Mouse (Mus musculus) layer of hippocampus, postnatal 25 days (tissue): ENCODE data around the gene Bnc2. TPM values are rescaled to one million over a fixed set of nuclear protein-coding genes. Genes with fewer than 3 reads are reported as not detected.

Source experiments
- DNase-seq, 2 experiments: peaks; one replicate each; pipeline ENCODE4 v3.0.0; 2022; ENCODE audit warnings: mixed read lengths in 2 of 2, low spot score in 1 of 2; ENCODE audit errors: extremely low spot score in 1 of 2
- total RNA-seq, 2 experiments: library from RNA; stranded (reverse); gene quantifications; 2 replicates each; pipeline ENCODE4 v1.2.3; 2021

Bnc2 gene
- total RNA-seq, 2 experiments from 2014 or later = 0.62 to 1.1 TPM

DNA sequence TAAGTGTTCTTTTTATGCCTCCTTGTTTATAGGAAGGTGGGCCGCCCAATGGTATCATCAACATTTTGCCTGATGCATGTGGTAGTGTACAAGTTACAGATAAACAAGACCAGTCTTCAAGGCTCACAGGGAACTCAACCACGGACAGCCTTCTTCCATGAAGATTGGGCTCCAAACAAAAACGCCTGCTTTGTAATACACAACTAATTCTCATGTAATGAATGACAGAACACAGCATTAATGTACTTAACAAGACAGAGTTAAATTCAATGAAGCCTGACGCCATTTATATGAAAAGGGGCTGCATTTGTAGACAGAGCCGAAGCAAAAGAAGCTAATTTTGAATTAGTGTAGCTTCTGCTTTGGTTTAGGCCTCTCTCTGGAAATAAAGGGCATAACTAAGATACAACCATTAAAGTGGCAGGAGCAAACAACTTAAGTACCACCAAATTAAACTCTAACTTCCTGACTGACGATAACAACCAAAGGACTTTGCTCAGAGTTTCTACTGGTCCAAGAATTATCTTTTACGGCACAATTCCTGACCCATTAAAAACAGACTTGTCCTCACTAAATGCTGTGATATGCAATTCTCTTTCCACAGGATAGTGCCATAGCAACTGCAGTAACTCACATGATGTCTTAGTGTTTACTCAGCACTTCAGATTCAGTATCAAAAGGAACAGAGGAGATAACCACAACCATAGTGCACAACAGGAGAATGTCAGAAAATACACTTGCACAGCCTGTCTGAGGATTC, 225.6 kb downstream of the Bnc2 start:
- DNase-seq = no peak

DNA sequence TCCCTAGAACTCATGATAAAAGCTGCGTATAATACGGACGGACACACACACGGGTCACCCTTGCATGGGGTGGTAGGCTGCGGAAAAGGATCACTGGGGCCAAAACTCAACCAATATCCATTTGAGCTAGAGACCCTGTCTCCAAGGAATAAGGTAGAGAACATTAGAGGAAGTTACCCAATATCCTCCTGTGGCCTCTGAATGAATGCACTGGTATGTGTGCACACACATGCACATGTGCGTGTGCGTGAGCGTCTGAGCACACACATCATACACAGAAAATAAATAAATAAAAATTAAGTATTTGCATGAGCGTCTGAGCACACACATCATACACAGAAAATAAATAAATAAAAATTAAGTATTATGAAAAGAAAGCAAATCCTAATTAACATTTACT, 241.8 kb downstream of the Bnc2 start:
- DNase-seq = no peak

DNA sequence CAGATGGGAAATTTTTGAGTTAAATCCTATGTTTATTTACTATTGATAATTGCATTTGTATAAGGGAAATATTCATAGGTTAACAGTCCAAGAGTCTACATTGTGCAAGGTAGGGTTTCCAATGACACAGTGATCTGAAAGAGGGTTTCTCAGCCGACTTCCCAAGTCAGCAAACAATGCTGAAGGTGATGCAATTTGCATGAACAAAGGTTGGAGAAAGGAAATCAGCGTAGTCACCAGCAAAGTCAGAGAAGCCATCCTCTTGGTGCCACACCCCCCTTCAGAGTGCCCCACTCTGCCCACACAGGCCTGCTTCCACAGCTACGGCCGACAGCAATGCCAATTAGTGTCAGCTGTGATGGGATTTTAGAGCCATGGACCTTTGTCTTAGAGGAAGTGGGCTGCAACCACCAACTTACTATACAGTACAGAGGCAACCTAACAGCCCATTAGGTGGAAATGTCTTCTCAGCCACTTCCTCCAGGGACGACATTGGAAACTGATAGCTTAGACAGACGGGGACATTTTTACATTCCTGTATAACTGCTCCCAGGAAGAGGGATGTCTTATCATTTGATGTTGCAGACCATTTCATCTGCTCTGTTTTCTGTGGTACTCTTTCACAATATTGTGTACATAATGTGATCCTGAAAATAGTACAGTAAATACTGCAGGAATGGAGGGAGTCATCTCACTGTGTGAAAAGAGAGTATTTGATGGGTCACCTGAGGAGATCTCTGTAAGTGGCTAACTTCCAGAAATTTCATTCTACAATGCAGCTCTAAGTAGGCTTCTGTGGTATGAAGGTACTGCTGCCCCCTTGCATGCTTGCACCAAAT, 243.2 kb downstream of the Bnc2 start:
- no peak for DNase-seq

DNA sequence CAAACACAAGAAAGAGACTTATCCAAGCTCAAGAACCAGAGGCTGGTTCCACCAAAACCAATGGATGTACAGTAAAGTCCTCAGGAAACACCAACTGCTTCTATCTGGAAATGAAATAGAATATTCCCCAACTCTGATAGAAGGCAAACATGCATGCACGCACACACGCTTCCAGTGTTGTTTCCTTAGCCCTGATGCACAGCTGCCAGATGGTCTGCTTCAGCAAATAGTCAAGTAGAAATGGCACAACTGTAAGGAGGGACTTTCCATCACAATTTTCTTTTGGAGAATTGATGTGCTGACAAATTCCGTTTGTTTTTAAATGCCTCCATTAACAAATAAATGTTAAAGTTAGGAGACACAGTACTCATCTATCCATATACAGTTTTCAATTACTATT, 247.1 kb downstream of the Bnc2 start:
- DNase-seq = no peak

DNA sequence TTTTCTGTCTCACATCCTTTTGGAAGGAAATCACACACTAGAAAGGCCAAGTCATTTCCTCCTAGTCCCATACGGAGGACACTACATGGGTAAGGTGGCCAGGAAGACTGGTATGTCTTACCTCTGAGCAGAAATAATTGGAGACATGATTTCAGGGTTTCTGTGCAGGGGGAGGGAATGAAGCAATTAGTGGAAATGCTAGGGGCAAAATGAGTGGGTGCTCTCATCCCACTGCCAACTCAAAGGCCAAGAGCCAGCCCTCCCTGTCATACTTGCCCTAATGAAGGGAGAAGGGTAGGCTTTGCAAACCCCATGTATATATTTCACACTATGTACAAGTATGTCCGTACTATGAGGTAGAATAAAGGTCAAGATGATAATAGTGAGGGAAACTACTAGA, 263.6 kb downstream of the Bnc2 start:
- no peak for DNase-seq

DNA sequence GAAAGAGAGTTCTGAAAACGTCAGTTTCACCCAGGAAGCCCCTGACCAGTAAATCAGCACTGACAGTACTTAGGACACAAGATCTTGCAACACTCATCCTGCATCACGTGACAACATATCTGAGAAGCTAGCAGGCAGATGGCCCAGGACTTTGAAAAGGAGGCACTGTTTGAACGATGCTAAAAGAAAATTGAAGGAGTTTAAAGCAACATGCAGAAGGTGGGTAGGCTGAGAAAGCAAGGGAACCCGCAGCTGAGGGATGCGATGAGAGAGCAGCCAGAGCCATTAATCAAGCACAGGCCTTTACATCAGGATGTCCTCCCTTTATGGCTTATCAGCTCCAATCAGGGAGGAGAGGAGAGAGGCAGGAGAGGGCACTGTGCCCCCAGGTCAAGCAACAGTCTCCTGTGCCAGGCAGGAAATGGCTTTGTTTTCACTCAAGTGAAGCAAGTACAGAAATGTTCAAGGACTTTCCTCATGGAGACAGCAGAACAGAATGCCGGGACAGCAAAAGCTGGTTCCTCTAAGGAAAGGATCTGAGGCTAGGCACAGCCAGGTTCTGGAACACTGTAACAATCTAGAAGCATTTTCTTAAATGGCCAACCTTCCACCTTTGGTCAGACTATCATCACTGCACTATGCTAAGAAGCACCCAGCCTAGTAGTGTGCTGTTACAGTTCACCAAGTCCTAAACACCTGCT, 267.6 kb downstream of the Bnc2 start:
- no peak for DNase-seq

DNA sequence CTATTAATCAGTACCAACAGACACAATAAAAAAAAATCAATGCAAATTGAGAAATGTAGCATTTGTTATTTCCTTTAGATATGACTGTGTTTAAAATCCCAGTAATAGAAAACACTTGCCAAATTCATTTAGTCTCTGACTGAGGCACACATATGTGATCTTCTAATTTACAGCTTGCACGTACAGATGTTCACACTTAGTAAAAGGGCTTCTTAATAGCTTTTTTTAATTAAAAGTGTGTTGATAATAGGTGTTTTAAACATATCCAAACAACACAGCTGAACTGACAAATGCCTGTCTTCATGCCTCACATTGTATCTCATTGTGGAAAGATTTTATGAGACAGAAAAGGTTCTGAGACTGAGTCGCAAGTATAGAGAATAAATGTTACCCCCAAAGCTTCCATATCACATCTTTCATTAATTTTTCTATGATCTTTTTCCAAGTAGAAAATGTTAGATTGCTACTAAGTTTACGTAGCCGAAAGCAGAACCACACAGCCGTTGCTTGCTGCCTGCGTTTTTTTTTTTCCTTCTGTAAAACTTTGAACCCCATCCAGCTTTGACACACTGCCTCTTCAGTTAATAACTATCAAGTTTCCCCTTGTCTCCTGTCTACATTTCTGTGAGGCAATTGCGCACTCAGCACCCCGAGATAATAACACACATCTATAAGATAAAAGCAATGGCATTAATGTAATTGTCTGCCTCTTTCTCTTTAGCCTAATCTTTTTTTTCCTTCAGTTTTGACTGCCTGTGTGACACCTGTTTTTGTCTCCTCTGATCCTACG, 271.5 kb downstream of the Bnc2 start:
- DNase-seq = no peak

DNA sequence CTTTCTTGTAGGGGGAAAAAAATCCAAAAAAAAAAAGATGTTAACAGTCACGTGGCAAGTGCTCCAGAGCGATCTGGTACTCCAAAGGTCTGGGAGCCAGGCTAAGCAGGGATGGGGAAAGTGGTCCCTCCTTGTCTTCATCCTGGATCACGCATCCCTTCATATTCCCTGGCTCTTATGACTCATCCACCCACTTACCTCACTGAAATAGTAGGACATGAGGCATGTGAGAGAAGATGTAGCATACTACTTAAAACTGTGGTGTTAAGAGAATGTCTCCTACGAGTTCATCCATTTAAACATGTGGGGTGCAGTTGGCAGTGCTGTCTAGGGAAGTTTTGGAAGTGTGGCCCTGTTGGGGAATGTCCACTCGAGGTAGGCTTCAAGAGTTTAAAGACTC, 286.1 kb downstream of the Bnc2 start:
- DNase-seq = no peak

DNA sequence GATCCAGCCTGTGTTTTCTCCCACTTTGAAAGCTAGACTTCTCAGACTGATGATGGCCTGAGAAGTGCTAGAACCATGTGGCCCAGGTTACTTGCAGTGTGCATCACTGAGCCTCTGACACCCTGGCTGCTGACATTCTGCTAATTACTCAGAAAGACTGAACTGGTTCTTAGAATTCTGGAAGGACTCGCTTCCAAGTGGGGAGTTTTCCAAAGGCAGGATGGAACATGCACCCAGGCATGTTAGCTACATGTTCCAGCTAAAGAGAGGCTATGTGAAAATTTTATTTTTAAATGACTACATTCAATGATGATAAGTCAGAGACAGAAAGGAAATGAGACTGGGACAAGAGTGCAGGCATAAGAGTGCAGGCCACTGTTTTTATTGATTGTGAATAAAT, 289.9 kb downstream of the Bnc2 start:
- no peak for DNase-seq

DNA sequence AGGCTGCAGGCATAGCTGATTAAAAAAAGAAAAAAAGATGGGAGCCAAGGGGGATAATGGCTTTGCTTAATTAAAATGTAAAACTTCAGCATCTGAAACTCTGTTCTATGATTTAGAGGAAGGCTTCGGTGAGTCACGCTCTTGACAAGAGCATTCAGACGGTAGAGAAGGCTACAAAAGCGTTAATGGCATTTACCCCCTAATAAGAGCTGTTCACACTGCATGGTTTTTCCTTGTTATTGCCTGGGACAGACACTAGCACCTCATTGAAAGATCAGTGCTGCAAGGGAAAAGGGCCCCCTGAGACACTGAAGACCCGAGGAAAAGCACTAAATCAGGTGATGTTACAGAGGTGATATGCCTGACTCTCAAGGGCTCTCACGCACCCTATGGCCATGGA, 295.8 kb downstream of the Bnc2 start:
- no peak for DNase-seq

DNA sequence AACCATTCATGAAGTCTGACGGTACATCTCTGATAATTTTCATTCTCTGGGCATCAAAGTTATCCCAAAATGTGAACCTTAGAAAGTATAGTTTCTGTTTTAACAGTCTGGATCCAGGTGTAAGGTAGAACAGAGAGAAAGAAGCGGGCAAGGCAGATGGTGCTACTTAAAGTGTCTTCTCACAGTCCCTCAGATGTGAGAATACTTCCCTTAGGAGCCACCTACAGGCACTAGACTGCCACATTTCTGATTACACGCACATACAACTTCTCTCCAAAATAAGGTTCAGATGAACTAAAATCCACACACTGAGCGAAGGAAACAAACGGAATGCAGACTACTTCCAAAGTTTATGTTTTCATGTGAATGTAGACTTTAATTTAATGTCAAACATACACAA, 297.6 kb downstream of the Bnc2 start:
- no peak for DNase-seq

DNA sequence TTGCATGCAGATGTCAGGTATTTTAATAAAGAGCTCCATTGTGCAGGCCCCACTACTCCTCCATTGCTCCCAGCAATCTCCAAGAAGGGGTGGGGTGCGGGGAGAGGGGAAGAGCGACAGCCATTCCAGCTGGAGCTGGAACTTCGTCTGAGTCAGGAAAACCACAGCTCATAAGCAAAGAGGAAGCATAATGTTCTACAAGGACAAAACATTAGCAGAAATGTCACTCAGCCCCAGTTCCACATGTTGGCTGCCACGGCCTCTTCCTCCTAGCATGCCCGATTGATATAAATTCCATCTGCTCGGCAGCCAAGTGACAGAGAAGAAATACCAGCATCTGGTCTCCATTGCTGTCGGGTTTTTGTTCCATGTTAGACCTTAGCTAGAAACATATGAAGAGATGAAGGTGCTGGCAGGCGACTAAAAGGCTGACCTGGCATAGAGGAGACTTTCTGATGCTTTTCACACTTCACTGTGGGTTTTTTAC, 312.7 kb downstream of the Bnc2 start:
- DNase-seq = no peak

DNA sequence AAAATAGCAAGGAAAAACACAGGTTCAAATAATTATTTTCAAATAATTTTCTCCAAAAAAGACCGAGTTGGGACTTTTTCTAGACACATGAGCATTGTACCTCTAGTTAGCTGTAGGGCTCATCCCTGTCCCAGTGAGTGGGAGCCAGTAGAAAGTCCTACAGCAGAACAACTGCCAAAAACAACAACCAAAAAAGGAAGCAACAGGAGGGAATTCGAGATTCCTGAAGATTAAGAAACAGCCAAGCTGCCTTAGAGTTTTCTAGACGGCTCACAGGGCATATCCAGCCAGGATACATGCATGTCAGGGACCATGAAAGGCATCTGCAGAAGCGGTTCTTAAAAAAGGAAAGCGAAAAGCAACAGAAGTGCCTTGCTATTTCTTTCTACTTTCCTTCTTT, 313.9 kb downstream of the Bnc2 start:
- DNase-seq = no peak

DNA sequence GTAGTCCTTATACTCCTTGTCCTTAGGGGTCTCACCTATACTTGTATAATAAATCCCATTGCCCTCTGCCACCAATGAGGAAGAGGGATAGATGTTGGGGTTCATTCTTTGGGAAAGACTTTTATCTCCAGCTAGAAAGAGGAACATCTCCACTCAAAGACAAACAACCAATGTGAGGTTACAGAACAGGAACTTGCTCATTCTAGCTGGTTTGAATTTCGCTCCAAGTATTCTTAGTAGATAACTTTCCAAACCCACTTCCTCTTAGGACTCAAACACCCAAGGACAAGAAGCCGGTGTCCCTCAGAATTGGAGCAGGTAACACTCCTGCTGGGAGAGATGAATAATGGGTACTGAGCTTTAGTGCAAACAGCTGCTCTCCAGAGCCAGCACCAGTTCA, 315.1 kb downstream of the Bnc2 start:
- DNase-seq = no peak

DNA sequence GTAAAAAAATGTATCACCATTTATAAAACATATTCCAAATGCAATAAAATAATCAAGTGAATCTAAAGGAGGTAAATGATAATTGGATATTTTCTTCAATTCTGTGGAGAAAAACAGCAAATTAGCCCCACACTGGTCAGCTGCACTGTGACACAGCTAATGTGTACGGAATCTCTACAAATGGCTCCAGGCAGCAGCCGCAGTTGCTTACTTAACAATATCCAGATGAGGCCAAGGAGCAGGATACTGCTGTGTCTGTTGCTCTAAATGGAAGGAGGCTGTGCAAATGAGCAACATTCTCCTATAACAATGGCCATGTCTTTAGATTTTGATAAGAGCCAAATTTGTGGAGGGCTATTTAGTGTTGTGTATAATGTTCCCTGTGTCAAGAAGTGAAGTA, 316.9 kb downstream of the Bnc2 start:
- no peak for DNase-seq

DNA sequence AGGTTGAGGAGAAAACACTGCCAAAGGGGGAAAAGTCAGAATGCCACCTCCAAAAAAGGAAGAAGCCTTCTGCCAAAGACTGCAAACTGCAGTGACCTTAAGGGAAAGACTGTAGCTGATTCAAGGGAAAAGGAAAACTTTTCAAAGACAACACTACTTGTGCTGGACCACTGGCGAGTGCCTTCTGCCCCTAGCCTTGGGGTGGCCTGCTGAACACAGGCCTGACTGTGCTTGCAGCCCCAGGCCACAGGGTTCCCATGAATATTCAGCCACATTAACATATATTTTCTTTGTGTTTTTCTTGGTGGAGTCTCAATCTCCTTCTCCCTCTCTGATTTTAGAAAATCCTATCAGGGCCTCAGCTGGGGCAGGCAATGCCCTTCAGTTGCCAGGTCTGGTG, 317.7 kb downstream of the Bnc2 start:
- DNase-seq = no peak

DNA sequence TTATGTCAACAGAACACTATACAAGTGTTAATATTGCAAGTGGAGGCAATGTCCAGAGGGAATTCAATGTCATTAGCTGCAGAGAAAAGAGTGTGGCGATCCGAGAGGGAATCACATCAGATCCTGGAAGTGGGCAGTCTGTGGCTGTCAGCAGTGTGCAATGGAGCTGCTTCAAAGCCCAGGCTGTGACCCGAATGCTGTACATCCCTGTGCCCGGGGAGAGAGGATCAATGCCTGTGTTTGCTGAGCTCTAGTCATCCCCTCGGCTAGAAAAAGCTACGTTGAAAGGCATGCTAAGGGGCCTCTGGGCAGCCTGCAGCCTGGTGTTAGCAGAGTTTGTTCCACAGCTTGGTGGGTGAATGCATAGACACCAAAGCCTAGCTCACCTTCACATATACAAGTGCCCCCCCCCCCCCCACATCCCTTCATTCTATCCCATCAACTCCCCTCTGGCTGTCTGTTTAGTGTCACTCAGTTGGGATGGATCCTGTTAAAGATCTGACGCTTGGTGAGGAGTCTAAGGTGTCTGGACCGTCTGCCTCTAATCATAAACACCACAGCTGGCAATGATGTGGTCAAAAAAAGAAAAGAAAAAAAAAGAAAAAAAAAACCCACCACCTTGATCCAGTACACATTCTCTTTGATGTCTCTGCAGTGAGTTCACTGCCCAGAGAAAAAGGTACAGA, 318.5 kb downstream of the Bnc2 start:
- DNase-seq = no peak

DNA sequence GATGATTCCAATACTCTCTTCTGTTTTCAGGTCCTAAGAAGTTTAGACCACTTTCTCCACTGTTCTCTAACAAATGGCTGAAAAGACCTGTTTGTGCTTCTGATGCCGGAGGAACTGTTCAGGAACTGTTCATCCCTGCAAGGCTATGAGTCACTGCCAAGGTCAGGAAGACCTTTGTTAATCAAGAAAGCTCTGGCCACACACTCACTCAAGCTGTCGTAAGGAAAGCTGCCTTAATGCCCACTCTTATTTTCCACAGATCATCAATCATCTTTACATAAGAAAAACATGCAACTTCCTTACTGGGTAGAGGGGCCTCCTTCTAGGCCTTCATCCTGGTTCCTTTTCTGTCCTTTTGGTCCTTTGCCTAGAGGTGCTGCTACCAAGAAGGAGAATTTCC, 322.4 kb downstream of the Bnc2 start:
- DNase-seq = no peak

DNA sequence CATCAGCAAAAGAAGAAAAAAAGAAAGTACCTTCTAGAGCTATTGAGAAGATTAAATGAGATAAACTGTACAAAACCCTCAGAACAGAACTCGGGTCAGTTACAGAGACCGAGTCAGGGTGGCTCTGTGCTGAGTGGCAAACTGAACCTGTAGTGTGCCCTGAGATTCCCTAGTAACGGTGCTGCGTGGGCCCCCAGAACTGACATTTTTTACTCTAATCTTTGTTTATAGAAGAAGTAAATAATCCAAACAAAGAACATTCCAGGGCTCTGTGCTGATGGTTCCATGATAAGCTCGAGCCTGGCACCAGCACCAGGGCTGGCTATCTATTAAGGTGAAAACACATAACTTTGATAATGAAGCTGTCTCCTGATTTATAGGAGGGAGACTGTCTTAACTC, 325.5 kb downstream of the Bnc2 start:
- no peak for DNase-seq

DNA sequence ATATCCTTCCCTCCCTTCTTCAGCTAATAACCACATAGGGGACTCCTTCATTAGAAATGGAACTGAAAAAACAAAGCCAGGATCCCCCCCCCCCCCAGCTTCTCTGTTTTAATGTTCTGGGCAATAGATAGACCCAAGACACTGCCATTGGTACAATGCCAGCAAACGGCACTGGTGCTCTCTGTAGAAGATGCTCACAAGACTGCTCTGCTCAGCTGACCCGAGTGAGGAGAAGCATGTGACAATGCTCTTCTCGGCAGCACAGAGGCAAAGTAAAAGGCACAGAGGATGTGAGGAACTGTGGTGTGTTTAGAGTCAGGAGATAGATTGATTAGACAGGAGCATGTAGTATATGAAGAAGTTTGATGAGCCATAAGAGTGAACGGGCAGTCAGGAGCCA, 335.9 kb downstream of the Bnc2 start:
- no peak for DNase-seq
